Mouse (Mus musculus) liver, postnatal 0 days (tissue): ENCODE measurements at regions not wholly inside any gene's neighbourhood (a gene's known extent, or its start where the extent isn't known, plus 50 kb on each side); places are given as distances from the start of the nearest gene placed in this dataset.

Experiments used
- ATAC-seq: fragments of 200-750 bp; cut with Nextera tagmentation; 2 replicates; pipeline ENCODE4 v1.8.0; 2017; ENCODE audit warnings: mild to moderate bottlenecking, moderate library complexity
- DNase-seq: peaks from one replicate; pipeline ENCODE4 v3.0.0-alpha.2; 2016
- H3K27ac ChIP-seq: fragments of 300-500 bp; sonication (generic); 2 replicates; pipeline ENCODE4 v1.5.1; 2014; ENCODE audit warnings: antibody characterized with exemption, moderate library complexity, mild to moderate bottlenecking, low read depth
- H3K27me3 ChIP-seq: fragments of 300-500 bp; sonication (generic); 2 replicates; pipeline ENCODE4 v1.6.1; 2014; ENCODE audit warnings: low read length, control low read depth, mixed read lengths; ENCODE audit not compliant: insufficient read depth
- H3K36me3 ChIP-seq: fragments of 300-500 bp; sonication (generic); replicated peaks from 2 replicates; pipeline ENCODE4 v1.6.1; 2014; ENCODE audit warnings: mild to moderate bottlenecking, control low read depth, low read length, moderate library complexity, mixed read lengths; ENCODE audit not compliant: insufficient read depth
- H3K4me1 ChIP-seq: fragments of 300-500 bp; sonication (generic); 2 replicates; pipeline ENCODE4 v1.6.1; 2014; ENCODE audit warnings: antibody characterized with exemption, mild to moderate bottlenecking, control low read depth; ENCODE audit not compliant: insufficient read depth
- H3K4me2 ChIP-seq: fragments of 300-500 bp; sonication (generic); 2 replicates; pipeline ENCODE4 v1.6.1; 2014; ENCODE audit warnings: low read depth, mild to moderate bottlenecking, low read length, moderate library complexity, mixed read lengths
- H3K4me3 ChIP-seq: fragments of 300-500 bp; sonication (generic); 2 replicates; pipeline ENCODE4 v1.5.1; 2014; ENCODE audit warnings: low read depth, low read length
- H3K9ac ChIP-seq: fragments of 300-500 bp; sonication (generic); replicated peaks from 2 replicates; pipeline ENCODE4 v1.6.1; 2014; ENCODE audit warnings: mild to moderate bottlenecking, moderate library complexity
- H3K9me3 ChIP-seq: fragments of 300-500 bp; sonication (generic); 2 replicates; pipeline ENCODE4 v1.6.1; 2016; ENCODE audit warnings: mild to moderate bottlenecking, control low read depth, low read length, mixed read lengths
- CTCF ChIP-seq: sonication (generic); IDR thresholded peaks from 2 replicates; pipeline ENCODE4 v1.5.1; 2016; ENCODE audit warnings: antibody characterized with exemption, low read depth
- EP300 ChIP-seq: IDR thresholded peaks from 2 replicates; pipeline ENCODE4 v1.6.1; 2016; ENCODE audit warnings: antibody characterized with exemption, low read depth, mild to moderate bottlenecking
- WGBS: fragments of 180-500 bp; shearing (Covaris S2); extraction: QIAGEN DNeasy Blood & Tissue Kit; methylation state at CpG from one replicate; pipeline ENCODE4 v1.1.7; 2014; ENCODE audit not compliant: insufficient replicate concordance; 5-methylcytosine and 5-hydroxymethylcytosine counted together

GRCm38 (mm10) chr1:39097499-39097898 is 96.0 kb upstream of the Npas2 start:
- H3K27me3 ChIP-seq: no peaks in the 10 kb centered on the region
- H3K9ac ChIP-seq: no peak overlapping the region
- H3K9me3 ChIP-seq: no peaks in the 10 kb centered on the region
- no peaks in the 10 kb centered on the region for H3K4me1 ChIP-seq
- DNase-seq (no peak), ATAC-seq (no peak)
- no peak overlapping the region for H3K4me2 ChIP-seq
- H3K4me3 ChIP-seq: no peak overlapping the region
- TF ChIP-seq CTCF: no peak
- no peak for TF ChIP-seq EP300
- no peaks in the 10 kb centered on the region for H3K36me3 ChIP-seq
- H3K27ac ChIP-seq: no peak overlapping the region
- WGBS: 81% methylated on average over 10 of the region's 10 CpGs

DNA sequence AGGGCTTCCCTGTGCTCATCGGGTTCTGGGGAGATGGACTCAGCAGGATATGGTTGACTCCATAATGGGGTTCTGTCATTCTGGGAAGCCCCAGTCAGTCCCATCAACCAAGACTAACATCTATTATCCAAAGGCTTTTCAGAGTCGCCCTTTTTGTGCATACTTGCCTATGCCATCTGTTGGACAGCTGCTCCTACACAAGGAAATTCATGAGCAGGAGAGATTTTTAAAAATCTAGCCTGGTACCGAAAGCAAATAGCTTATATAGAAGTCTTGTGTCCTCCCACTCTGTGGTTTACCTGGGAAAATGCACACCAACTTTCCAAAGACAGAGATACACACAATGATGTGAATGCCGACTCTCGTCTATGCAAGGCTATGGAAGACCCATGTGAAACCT is 95.4 kb upstream of the Npas2 start:
- no peak for DNase-seq
- Histone ChIP-seq H3K36me3 (no peaks in the 10 kb centered on the region), H3K9me3 (no peaks in the 10 kb centered on the region), H3K4me2 (no peak overlapping the region), H3K27ac (no peak overlapping the region), H3K4me3 (no peak overlapping the region), H3K27me3 (no peaks in the 10 kb centered on the region), H3K9ac (no peak overlapping the region), H3K4me1 (no peaks in the 10 kb centered on the region)
- WGBS: 81% methylated on average over 5 of the region's 5 CpGs
- no peak for ATAC-seq
- no peak for TF ChIP-seq EP300
- no peak for TF ChIP-seq CTCF

DNA sequence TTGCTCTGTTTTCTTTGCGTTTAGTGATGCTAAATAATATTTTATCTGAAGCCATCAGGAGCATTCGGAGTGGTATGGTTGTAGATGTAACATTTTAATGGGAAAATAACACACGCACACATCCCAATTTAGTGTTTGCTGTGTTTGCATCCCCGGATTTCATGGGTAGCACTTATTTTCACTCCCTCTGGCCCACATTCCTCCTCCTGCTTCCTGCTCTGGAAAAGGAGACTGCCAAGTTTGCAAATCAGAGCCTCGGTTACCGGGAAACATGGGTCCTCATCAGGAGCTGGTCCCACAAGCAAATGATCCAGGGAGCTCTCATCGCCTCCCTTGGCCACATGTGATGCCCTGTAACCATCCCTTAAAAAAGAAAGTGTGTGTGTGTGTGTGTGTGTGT is 94.3 kb upstream of the Npas2 start:
- no peak overlapping the region for H3K27ac ChIP-seq
- H3K9me3 ChIP-seq: no peaks in the 10 kb centered on the region
- DNase-seq (no peak), ATAC-seq (no peak)
- H3K4me1 ChIP-seq: 0 out of 2 replicates have a peak, but pooled peaks cover 3% of the 10 kb centered on the region
- WGBS: 71% methylated on average over 7 of the region's 7 CpGs
- TF ChIP-seq CTCF: no peak
- TF ChIP-seq EP300: no peak
- no peak overlapping the region for H3K9ac ChIP-seq
- no peaks in the 10 kb centered on the region for H3K27me3 ChIP-seq
- H3K36me3 ChIP-seq: no peaks in the 10 kb centered on the region
- no peak overlapping the region for H3K4me3 ChIP-seq
- no peak overlapping the region for H3K4me2 ChIP-seq

DNA sequence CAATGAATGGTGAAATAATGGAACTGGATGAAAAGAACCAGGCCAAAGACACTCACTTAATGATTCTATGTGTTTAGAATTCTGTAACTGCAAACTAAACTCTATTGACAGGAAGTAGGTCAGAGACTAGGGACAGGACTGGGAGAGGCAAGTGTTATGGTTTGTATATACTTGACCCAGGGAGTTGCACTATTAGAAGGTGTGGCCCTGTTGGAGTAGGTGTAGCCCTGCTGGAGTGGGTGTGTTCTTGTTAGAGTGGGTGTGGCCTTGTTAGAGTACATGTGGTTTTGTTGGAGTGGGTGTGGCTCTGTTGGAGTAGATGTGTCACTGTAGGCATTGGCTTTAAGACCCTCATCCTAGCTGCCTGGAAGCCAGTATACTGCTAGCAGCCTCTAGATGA is 93.0 kb upstream of the Npas2 start:
- H3K36me3 ChIP-seq: no peaks in the 10 kb centered on the region
- H3K9ac ChIP-seq: no peak overlapping the region
- no peak overlapping the region for H3K27ac ChIP-seq
- DNase-seq: no peak
- TF ChIP-seq EP300 (no peak), CTCF (no peak)
- ATAC-seq: no peak
- no peak overlapping the region for H3K4me3 ChIP-seq
- no peaks in the 10 kb centered on the region for H3K27me3 ChIP-seq
- H3K4me2 ChIP-seq: no peak overlapping the region
- H3K9me3 ChIP-seq: no peaks in the 10 kb centered on the region
- peaks cover 7% of the 10 kb centered on the region; the same call in 1 of the 2 replicates for H3K4me1 ChIP-seq

- H3K4me1 ChIP-seq: peaks cover 13% of the 10 kb centered on the region
- WGBS: 63% methylated on average over 8 of the region's 8 CpGs
- no peak overlapping the region for H3K4me3 ChIP-seq
- TF ChIP-seq CTCF (no peak), EP300 (no peak)
- no peak overlapping the region for H3K27ac ChIP-seq
- DNase-seq (no peak), ATAC-seq (peak; percentile 79)
- no peaks in the 10 kb centered on the region for H3K27me3 ChIP-seq
- H3K9me3 ChIP-seq: no peaks in the 10 kb centered on the region
- no peak overlapping the region for H3K9ac ChIP-seq
- no peaks in the 10 kb centered on the region for H3K36me3 ChIP-seq
- H3K4me2 ChIP-seq: no peak overlapping the region
Observed at GRCm38 (mm10) chr1:39102126-39102905, 91.2 kb upstream of the Npas2 start.

DNA sequence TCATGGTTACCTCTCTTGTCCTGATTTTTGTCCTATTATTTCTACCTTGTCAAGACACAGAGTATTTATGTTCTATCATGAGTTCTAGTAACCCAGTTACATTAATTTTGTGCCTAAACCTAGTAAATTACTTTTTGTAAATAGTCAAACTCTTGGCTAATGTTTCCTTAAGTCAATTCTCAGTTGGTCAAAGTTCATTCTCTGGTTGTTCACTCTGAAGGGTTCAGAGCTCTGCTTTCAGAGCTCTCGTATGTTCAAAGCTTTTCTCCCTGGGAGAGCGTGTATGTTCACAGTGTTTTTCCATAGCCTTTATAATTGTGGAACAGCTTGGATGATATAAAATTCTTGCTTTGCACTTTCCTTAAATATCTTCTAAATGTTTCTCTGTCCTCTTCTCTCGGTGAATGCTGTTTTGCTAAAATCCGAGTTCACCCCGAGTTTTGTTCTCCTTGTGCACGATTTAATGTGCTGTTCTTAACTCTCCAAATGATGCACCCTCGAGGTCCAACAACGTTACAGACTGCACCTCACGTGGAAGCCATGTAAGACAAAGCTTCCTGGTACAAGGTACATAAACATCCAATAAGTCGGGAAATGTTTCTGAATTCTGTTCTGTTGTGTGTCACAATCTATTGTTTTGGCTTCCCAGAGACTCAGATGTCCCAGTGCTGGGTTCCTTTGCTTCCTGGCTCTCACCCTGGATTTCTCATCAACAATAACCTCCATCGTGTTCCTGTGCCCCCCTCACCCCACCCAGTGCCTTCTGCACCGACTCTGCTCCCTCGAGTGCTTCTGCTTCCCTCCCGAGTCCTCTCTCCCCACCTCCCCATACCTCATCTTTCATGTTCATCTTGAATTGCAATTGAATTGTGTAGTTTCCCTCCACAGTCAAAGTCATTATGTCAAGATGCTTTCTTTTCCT is 90.3 kb upstream of the Npas2 start:
- Histone ChIP-seq H3K27me3 (no peaks in the 10 kb centered on the region), H3K4me1 (peaks cover 13% of the 10 kb centered on the region), H3K36me3 (no peaks in the 10 kb centered on the region), H3K4me2 (no peak overlapping the region), H3K4me3 (no peak overlapping the region), H3K9ac (no peak overlapping the region), H3K27ac (no peak overlapping the region), H3K9me3 (no peaks in the 10 kb centered on the region)
- TF ChIP-seq EP300 (no peak), CTCF (no peak)
- DNase-seq (no peak), ATAC-seq (peak; percentile 56; the same call in 1 of the 2 replicates)
- WGBS: 58% methylated on average over 14 of the region's 14 CpGs
